Mouse (Mus musculus) CD4-positive helper T cell, adult 2 months (primary cell): ENCODE measurements around the gene Asb14.
A peak's percentile ranks its signal among the peaks of the same experiment; 100 is the strongest.
"Not testable (repeated sequence)": the region's sequence is repeated elsewhere in the genome, so short reads cannot be mapped to it uniquely, and the experiment has no call there.

Experiments
- DNase-seq: peaks from one replicate; pipeline ENCODE4 v3.0.0-alpha.2; 2012; ENCODE audit warnings: low read depth, missing footprints, low spot score

Gene Asb14

GRCm38 (mm10) chr14:26894392-26894791, at the start of gene Asb14:
Asb14 (plus strand) TSS chr14:26894557.
- DNase-seq, result no peak

- no peak for DNase-seq
Measured at GRCm38 (mm10) chr14:26853053-26853452, 41.3 kb upstream of the Asb14 start.

- DNase-seq, result no peak
Measured at GRCm38 (mm10) chr14:26854066-26854465, 40.3 kb upstream of the Asb14 start.

- peak; percentile 21 for DNase-seq
Measured at GRCm38 (mm10) chr14:26858364-26858763, 36.0 kb upstream of the Asb14 start.

GRCm38 (mm10) chr14:26859024-26859423, 35.3 kb upstream of the Asb14 start:
- no peak for DNase-seq

- DNase-seq, result no peak
Measured at GRCm38 (mm10) chr14:26867356-26867755, 27.0 kb upstream of the Asb14 start.

- DNase-seq, result no peak
Measured at GRCm38 (mm10) chr14:26868299-26868698, 26.1 kb upstream of the Asb14 start.

- DNase-seq, result peak; percentile 65
Measured at GRCm38 (mm10) chr14:26878756-26879155, 15.6 kb upstream of the Asb14 start.

GRCm38 (mm10) chr14:26879976-26880375, 14.4 kb upstream of the Asb14 start:
- DNase-seq, result no peak

GRCm38 (mm10) chr14:26881700-26882099, 12.7 kb upstream of the Asb14 start:
- no peak for DNase-seq

- no peak for DNase-seq
Measured at GRCm38 (mm10) chr14:26887244-26887643, 7.1 kb upstream of the Asb14 start.

- no peak for DNase-seq
Measured at GRCm38 (mm10) chr14:26890777-26891176, 3.6 kb upstream of the Asb14 start.

- no peak for DNase-seq
Measured at GRCm38 (mm10) chr14:26899490-26899889, 5.1 kb downstream of the Asb14 start.

- no peak for DNase-seq
Measured at GRCm38 (mm10) chr14:26900893-26901292, 6.5 kb downstream of the Asb14 start.

- DNase-seq, result no peak
Measured at GRCm38 (mm10) chr14:26907401-26907800, 13.0 kb downstream of the Asb14 start.

GRCm38 (mm10) chr14:26910461-26910860, 16.1 kb downstream of the Asb14 start:
- DNase-seq, result not testable (repeated sequence)

GRCm38 (mm10) chr14:26911201-26911600, 16.8 kb downstream of the Asb14 start:
- DNase-seq, result no peak

- DNase-seq, result no peak
Measured at GRCm38 (mm10) chr14:26911826-26912225, 17.5 kb downstream of the Asb14 start.

GRCm38 (mm10) chr14:26913681-26914268, 19.4 kb downstream of the Asb14 start:
- no peak for DNase-seq

GRCm38 (mm10) chr14:26919310-26919709, 25.0 kb downstream of the Asb14 start:
- DNase-seq, result no peak

- peak; percentile 11 for DNase-seq
Measured at GRCm38 (mm10) chr14:26923702-26924421, 29.5 kb downstream of the Asb14 start.

GRCm38 (mm10) chr14:26934891-26935290, 40.5 kb downstream of the Asb14 start:
- DNase-seq, result no peak

GRCm38 (mm10) chr14:26935558-26935957, 41.2 kb downstream of the Asb14 start:
- no peak for DNase-seq
